Mouse (Mus musculus): ENCODE data around the gene Gm21994.
"Not testable (repeated sequence)": the region's sequence is repeated elsewhere in the genome, so short reads cannot be mapped to it uniquely, and the experiment has no call there.

Gm21994 gene

DNA sequence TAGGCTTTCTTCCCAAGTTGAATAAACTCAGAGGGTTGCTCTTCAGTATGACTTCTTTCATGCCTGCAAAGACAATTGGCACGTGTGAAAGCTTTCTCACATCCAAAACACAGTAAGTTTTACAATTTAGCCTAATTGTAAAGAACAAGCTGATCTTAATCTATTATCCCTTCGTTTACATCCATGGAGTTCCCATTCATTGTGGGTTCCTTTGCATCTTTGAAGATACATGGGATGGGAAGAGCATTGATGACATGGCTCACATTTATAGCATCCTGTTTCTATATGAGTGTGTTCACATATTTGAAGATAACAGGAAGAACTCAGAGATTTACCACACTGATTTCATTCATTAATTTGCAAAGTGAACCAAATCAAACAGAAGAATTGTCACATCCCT lies at the start of gene Gm21994:
Gene Gm21994, minus strand, starts transcription at position 101 of the 400 bp plus-strand sequence.
- CTCF ChIA-PET: not testable (repeated sequence)

DNA sequence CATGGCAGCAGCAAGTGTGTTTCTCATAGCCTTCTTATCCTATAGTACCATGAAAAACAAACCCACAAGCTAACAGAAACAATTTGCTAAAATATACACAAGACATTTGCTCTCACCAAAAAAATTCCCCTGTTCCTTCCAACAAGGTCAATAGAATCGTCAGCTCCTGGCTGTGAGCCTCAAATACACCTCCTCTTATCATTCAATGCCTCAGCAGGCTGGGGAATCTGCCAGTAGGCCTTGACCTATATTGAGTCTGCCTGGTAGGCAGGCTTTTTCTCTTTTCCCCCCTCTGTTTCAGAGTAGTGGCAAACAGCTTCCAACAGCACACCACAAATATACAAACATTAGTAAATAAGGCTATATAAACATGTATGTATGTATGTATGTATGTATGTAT lies 43.7 kb upstream of the Gm21994 start:
- CTCF ChIA-PET: no interaction called here

DNA sequence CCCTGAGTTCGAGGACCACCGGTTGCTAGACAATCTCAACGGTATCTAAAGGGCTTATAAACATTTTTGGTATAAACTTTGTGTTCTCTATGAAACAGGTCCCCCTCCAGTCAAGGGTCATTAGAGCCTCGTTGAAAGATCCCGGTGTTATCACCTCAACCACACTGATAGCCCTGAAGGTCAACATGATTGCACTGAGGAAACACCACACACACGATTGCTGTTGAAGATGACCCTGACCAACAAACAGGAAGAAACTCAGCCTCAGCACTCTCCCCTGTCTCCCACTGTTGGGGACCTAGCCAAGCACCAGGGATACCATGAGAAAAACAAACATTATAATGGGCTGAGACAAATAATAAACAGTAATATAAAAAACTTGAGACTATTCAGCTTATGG lies 38.3 kb upstream of the Gm21994 start:
- CTCF ChIA-PET: no interaction called here

DNA sequence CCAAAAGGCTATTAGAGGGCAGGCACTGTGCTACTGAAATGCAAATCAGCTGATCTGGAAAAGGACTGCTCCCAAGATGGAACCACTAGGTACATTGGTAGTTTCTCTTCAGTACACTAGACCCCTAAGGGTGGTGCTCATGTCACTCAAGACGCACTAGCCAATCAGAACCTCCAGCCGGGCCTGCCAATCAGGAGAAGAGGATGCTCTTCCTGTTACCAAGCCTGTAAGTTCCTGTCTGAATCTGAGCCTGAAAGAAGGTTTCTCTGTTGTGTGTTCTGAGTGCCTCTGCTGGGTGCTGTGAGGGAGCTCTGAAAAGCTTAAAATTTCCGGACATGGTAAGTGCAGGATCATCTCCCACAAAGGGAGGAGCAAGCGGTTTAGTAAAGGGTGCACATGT lies 1.9 kb upstream of the Gm21994 start, which contains the start of gene Gm14124:
Gene Gm14124, plus strand, starts transcription at position 227 of the 400 bp plus-strand sequence.
- CTCF ChIA-PET: not testable (repeated sequence)

DNA sequence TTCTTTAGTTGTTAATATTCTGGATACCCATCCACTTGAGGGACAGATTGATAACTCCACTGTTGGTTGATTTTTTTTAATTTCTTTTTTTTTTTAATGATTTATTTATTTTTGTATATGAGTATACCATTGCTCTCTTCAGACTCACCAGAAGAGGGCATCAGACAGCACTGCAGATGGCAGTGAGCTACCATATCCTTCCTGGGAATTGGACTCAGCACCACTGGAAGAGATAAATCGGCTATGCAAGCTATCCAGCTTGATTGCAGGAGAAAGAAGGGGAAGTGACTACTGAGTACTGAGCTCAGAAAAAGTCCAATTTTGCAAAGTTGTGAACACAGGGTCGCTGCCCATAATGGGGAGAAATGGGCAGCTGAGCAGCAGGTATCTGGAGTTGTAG lies 1.5 kb upstream of the Gm21994 start:
- CTCF ChIA-PET: not testable (repeated sequence)

DNA sequence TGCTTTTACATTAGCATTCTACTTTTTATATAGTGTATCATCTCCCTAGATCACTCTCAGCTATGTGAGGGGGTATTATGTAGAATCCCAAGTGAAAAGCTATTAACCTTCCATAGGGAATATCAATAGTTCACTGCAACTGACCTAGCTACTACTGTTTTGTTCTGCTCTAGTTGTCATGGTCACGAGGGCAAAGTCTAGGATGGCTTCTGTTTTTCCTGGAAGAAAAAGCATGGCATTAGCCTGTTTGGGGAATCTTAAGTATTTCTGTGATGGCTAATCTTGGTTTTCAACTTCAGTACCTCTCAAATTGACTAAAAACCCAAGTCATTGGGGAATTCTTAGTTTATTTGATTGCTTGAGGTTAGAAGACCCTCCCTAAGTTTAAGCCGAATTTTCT lies 12.2 kb downstream of the Gm21994 start:
- CTCF ChIA-PET: no interaction called here

DNA sequence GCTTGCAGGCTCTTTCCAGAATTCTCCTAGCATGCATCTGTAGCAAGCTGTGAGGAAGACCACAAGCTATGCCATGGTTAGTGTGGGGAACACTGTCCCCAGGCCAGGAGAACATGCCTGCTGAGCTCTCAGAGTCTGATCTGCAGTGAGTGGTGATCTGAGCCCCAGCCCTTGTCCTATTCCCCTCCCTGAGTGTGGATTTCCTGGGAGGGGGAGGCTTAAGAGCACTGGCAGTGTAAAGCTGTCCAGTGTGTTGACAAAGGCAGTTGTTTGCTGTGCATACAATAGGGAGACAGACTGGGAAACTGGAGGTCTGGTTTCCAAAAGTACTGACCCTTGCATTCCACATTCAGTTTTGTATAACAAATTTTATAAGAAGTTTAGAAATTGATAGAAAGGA lies 32.1 kb downstream of the Gm21994 start:
- CTCF ChIA-PET: not testable (repeated sequence)

DNA sequence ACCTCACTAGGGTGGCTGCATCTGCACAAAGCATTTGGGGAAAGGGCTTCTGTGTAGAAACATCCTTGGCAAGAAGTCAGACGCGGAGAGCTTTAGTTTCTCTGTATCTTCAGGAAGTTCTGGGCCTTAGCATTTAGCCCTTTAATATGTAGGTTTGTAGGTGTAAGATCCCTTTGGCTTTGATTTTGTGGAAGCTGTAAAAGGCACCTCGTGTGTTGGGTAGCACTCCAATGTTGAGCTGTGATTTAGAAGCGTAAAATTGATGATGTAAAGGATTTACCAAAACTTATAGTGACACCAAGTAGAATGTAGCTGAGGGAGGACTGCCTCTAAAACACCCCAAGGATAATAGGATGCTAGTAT lies 37.0 kb downstream of the Gm21994 start:
- CTCF ChIA-PET: not testable (repeated sequence)

DNA sequence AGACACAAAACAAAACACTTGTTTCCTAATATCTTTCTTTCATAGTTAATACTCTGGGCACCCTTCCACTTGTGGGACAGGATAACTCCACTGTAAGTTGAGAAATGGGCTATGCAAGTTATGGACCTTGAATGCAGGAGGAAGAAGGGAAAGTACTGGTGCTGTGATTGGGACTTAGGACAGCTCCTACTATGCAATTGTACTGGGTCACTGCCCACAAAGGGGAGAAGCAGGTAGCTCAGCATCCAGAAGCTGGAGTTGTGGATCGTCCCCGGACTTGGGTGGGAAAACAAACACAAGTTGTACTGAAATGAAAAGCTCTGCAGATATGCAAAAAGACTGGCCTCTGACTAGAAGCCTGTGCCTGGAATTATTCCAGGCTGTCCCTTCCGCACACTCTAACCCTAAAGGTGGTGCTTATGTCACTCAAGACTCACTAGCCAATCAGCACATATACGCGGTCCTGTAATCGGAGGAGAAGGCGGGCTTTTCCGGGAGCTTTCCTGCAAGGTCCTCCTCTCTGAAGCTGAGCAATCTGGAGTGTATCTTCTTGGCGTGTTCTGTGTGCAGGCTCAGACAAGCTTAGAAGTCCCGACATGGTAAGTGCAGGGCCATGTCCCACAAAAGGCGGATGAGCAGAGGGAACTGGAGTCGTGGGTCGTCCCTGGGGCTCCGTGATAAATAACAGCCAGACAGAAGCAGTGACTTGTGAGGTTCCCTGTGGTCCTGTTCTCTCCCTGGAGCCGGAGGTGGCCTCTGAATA lies 37.6 kb downstream of the Gm21994 start, which contains the start of gene Zfp937:
Gene Zfp937, plus strand, starts transcription at position 474 of the 763 bp plus-strand sequence.
- CTCF ChIA-PET: not testable (repeated sequence)

Data from spleen, embryonic (tissue).